Mouse (Mus musculus) cerebellum, adult 18-20 months (tissue): Measurements from ENCODE around the gene Klhl24.

ENCODE experiments used
- DNase-seq, 2 experiments: peaks; one replicate each; pipeline ENCODE4 v3.0.0; 2021

Gene Klhl24

DNA sequence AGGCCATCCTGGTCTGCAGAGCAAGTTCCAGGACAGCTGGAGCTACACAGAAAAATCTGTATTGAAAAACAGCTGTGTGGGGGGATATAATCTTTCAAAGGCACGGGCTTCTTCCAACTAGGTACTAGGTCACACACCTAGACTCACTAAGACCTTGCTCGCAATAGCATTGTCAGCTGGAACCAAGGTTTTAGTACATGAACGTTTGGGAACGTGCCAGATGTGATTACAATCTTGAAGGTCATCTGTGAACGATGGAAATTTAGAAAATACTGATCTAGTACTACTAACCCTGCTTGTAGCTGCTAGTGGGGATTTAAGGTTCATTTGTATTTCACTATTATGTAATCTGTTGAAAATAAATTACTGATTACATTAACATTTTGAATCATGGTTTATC, 54.6 kb downstream of the Klhl24 start:
- no peak for DNase-seq

DNA sequence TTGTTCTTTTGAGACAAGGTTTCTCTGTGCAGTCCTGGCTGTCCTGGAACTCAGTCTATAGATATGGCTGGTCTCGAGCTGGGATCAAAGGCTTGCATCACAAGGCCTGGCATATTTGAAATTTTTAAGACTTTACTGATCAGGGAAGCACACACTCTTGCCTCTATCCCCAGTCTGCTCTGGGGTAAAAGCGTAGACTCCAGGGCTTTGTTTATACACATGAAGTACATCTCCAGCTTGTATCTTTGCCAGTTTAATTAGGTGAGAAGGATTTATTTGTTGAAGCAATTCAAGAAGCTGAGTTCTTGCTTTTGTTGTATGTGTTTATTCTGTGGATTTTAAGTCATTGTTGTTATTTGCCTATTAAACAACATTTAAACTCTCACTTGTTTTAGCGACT, 56.4 kb downstream of the Klhl24 start:
- DNase-seq, result no peak

DNA sequence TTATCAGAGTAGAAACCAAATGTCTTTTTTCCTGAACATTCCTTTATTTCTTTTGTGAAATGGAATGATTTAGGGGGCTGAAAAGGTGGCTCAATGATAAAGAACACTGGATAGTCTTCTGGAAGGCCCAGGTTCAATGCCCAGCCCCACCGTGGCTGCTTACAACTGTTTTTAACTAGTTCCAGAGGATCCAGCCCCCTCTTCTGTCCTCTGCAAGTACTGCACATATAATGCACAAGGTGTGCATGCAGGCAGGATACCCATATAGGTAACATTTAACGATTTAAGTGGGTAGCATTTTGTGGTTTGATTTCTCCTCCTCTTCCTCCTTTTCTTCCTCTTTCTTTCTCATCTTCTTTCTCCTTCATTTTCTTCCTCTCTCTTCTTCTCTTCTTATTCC, 62.8 kb downstream of the Klhl24 start:
- DNase-seq, result no peak

GRCm38 (mm10) chr16:20169071-20169470, 71.7 kb downstream of the Klhl24 start:
- no peak for DNase-seq

DNA sequence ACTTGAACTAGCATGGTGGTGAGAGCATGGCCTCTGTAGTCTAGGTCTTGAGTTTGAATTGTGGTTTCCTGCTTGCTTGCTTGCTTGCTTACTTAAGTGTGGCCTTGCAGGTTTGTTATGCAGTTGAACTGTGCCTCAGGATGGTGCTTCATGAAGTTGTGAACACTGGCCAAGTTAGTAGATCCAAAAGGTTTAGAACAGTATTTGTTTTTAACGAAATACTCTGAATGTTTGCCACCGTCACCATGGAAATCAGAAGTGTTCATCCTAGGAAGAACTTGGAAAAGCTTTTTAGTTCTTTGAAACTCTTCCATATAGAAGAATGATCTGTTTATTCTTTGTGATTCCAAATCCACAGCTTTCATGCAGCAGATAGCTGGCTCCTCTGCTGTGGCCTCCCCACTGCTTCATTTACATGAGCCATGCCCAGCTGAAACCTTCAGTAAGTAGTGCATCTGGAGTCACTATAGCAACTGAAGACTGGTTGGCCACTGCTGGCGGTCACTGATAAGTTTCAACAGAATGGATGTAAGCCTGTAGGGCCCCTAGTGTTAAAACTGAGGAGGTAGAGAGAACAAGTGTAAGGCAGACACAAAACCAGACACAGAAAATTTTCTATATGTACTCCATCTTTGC, 72.2 kb downstream of the Klhl24 start:
- no peak for DNase-seq
